Mouse (Mus musculus) neural tube, embryonic 13.5 days (tissue): ENCODE data around the gene Med18. TPM values are rescaled to one million over a fixed set of nuclear protein-coding genes. Genes with fewer than 3 reads are reported as not detected.
"Not testable (repeated sequence)": the region's sequence is repeated elsewhere in the genome, so short reads cannot be mapped to it uniquely, and the experiment has no call there.

Experiments
- ATAC-seq: fragments of 200-750 bp; cut with Nextera tagmentation; 2 replicates; pipeline ENCODE4 v1.8.0; 2017; ENCODE audit warnings: low read depth, mild to moderate bottlenecking, moderate TSS enrichment, moderate library complexity
- H3K27ac ChIP-seq: fragments of 300-500 bp; sonication (generic); replicated peaks from 2 replicates; pipeline ENCODE4 v1.5.1; 2015; ENCODE audit warnings: moderate library complexity, mild to moderate bottlenecking, inconsistent platforms
- H3K27me3 ChIP-seq: fragments of 300-500 bp; sonication (generic); 2 replicates; pipeline ENCODE4 v1.6.1; 2015; ENCODE audit warnings: mild to moderate bottlenecking, inconsistent platforms
- H3K36me3 ChIP-seq: fragments of 300-500 bp; sonication (generic); 2 replicates; pipeline ENCODE4 v1.6.1; 2015; ENCODE audit warnings: mild to moderate bottlenecking, inconsistent platforms
- H3K4me1 ChIP-seq: fragments of 300-500 bp; sonication (generic); replicated peaks from 2 replicates; pipeline ENCODE4 v1.6.1; 2015; ENCODE audit warnings: inconsistent platforms
- H3K4me2 ChIP-seq: fragments of 300-500 bp; sonication (generic); 2 replicates; pipeline ENCODE4 v1.6.1; 2015; ENCODE audit warnings: inconsistent platforms, mild to moderate bottlenecking, moderate library complexity
- H3K4me3 ChIP-seq: fragments of 300-500 bp; sonication (generic); 2 replicates; pipeline ENCODE4 v1.5.1; 2015; ENCODE audit warnings: mild to moderate bottlenecking, inconsistent platforms
- H3K9ac ChIP-seq: fragments of 300-500 bp; sonication (generic); 2 replicates; pipeline ENCODE4 v1.6.1; 2015; ENCODE audit warnings: moderate library complexity, mild to moderate bottlenecking, inconsistent platforms
- H3K9me3 ChIP-seq: fragments of 300-500 bp; sonication (generic); 2 replicates; pipeline ENCODE4 v1.6.1; 2016; ENCODE audit warnings: inconsistent platforms
- WGBS: fragments of 180-500 bp; shearing (Covaris S2); methylation state at CpG from one replicate; pipeline ENCODE4 v1.1.7; 2015; 5-methylcytosine and 5-hydroxymethylcytosine counted together
- polyA plus RNA-seq: library from polyadenylated mRNA; unstranded; fragments of >200 nt; fragmentation: Nextera tagmentation; extraction: Ambion mirVana; gene quantifications from 2 replicates; pipeline ENCODE4 v1.2.1, GENCODE M21; 2015

Med18 gene
- polyA plus RNA-seq, 1 experiment from 2014 or later, result 15.1 TPM

DNA sequence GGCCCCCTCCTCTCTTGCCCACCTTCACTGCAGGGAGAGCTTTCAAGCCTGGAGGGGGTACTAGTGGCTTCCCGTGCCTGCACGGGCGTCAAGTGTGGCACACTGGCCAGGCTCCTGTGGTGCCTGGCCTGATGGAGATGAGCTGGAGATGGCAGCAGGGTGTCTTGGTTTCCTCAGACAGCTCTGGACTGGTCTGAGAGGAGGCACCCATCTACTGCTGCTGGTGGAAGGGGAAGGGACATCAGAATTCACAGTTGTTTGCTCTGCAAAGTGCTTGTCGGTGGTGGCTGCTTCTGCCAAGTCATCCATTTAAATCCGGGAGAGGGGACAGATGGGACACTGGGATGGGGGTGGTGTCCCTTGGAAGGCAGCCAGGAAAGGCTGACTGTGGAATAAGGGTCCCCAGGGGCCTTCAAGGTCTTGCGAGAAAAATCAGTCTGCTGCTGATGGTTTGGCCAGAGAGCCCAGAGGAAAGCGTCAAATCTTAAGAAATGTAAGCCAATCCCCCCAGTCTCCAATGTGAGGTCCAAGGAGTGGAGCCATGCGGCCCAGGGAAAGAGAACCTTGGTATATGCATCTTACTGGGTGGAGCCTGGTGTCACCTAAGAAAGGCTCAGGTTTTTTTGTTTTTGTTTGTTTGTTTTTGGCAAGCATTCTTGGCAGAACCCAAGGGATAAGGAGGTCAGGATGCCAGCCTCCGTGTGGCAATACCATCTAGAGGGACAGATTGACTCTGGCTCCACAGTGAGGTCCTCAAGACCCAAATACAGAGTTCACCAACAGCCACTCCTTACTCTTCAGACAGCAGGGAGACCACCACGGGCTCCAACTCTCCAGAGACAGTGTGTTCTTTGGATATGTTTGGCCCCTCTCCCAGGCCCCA is 28.7 kb upstream of the Med18 start:
- Histone ChIP-seq H3K27me3 (no peaks in the 10 kb centered on the region), H3K9ac (0 out of 2 replicates have a peak overlapping the region, but pooled peaks have one; percentile 34), H3K36me3 (peaks cover 19% of the 10 kb centered on the region; the same call in 1 of the 2 replicates), H3K4me2 (no peak overlapping the region), H3K9me3 (no peaks in the 10 kb centered on the region), H3K4me1 (peaks cover 14% of the 10 kb centered on the region), H3K27ac (peak overlapping the region; percentile 68; the same call in 1 of the 2 replicates), H3K4me3 (no peak overlapping the region)
- ATAC-seq, result no peak
- 52% methylated on average over 10 of the region's 10 CpGs for WGBS

- Histone ChIP-seq H3K4me3 (no peak overlapping the region), H3K36me3 (peaks cover 12% of the 10 kb centered on the region; the same call in 1 of the 2 replicates), H3K27ac (peak overlapping the region; percentile 68; the same call in 1 of the 2 replicates), H3K4me2 (no peak overlapping the region), H3K4me1 (peaks cover 14% of the 10 kb centered on the region), H3K9me3 (no peaks in the 10 kb centered on the region), H3K27me3 (no peaks in the 10 kb centered on the region), H3K9ac (0 out of 2 replicates have a peak overlapping the region, but pooled peaks have one; percentile 34)
- WGBS, result 76% methylated on average over 6 of the region's 6 CpGs
- ATAC-seq, result no peak
These were observed 28.0 kb upstream of the Med18 start for GRCm38 (mm10) chr4:132491748-132492147.

- Histone ChIP-seq H3K27me3 (no peaks in the 10 kb centered on the region), H3K36me3 (0 out of 2 replicates have a peak, but pooled peaks cover 8% of the 10 kb centered on the region), H3K9me3 (no peaks in the 10 kb centered on the region), H3K4me2 (no peak overlapping the region), H3K4me3 (no peak overlapping the region), H3K4me1 (peaks cover 14% of the 10 kb centered on the region), H3K9ac (no peak overlapping the region), H3K27ac (no peak overlapping the region)
- WGBS, result 92% methylated on average over 8 of the region's 8 CpGs
- no peak for ATAC-seq
These were observed 27.3 kb upstream of the Med18 start for GRCm38 (mm10) chr4:132491057-132491456.

GRCm38 (mm10) chr4:132490273-132491010 is 26.7 kb upstream of the Med18 start:
- H3K4me3 ChIP-seq, result no peak overlapping the region
- no peak overlapping the region for H3K9ac ChIP-seq
- H3K9me3 ChIP-seq, result no peaks in the 10 kb centered on the region
- ATAC-seq, result no peak
- no peak overlapping the region for H3K4me2 ChIP-seq
- H3K27ac ChIP-seq, result no peak overlapping the region
- H3K36me3 ChIP-seq, result 0 out of 2 replicates have a peak, but pooled peaks cover 5% of the 10 kb centered on the region
- 93% methylated on average over 15 of the region's 15 CpGs for WGBS
- peaks cover 14% of the 10 kb centered on the region for H3K4me1 ChIP-seq
- no peaks in the 10 kb centered on the region for H3K27me3 ChIP-seq

- no peak overlapping the region for H3K27ac ChIP-seq
- ATAC-seq, result no peak
- no peak overlapping the region for H3K9ac ChIP-seq
- H3K4me1 ChIP-seq, result peaks cover 14% of the 10 kb centered on the region
- no peak overlapping the region for H3K4me2 ChIP-seq
- 75% methylated on average over 6 of the region's 6 CpGs for WGBS
- H3K27me3 ChIP-seq, result no peaks in the 10 kb centered on the region
- H3K9me3 ChIP-seq, result no peaks in the 10 kb centered on the region
- H3K36me3 ChIP-seq, result no peaks in the 10 kb centered on the region
- no peak overlapping the region for H3K4me3 ChIP-seq
These were observed 25.3 kb upstream of the Med18 start for GRCm38 (mm10) chr4:132488976-132489375.

DNA sequence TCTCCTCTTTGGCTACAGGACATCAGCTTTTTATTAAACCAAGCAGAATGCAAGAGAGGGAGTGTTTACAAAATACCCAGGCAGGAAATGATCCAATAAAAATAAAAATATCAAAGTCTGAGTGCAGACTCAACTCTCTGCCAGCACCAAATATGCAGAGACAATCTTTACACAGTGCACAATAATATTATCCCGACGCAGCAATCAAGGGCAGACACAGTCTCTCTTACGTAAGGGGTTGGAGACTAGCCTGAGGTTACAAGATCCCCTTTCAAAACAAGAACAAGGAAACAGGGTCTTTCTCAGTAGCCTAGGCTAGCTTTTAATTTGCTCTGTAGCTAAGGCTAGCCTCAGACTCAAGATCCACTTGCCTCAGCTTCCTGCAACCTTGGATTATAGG is 24.8 kb upstream of the Med18 start:
- 92% methylated on average over 3 of the region's 3 CpGs for WGBS
- Histone ChIP-seq H3K9ac (no peak overlapping the region), H3K36me3 (no peaks in the 10 kb centered on the region), H3K27ac (no peak overlapping the region), H3K4me3 (no peak overlapping the region), H3K4me2 (no peak overlapping the region), H3K9me3 (no peaks in the 10 kb centered on the region), H3K4me1 (peaks cover 14% of the 10 kb centered on the region), H3K27me3 (no peaks in the 10 kb centered on the region)
- no peak for ATAC-seq

DNA sequence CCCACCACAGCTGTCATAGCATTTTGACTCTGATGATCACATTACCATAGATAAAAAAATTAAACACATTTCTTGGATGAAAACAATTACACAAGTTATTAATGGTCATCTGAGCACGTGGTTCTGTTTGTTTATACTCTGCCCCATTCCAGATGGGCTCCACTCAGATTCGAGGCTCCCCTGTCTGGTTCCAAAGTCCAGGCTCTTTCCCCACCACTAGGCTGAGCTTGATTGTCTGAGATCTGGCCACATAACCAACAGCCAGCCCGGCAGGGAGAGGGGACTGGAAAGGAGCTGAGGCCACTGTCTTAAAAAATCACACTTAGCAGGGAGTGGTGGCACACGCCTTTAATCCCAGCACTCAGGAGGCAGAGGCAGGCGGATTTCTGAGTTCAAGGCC is 21.1 kb upstream of the Med18 start:
- WGBS, result 71% methylated on average over 5 of the region's 5 CpGs
- H3K36me3 ChIP-seq, result no peaks in the 10 kb centered on the region
- no peak for ATAC-seq
- no peak overlapping the region for H3K4me3 ChIP-seq
- no peaks in the 10 kb centered on the region for H3K4me1 ChIP-seq
- H3K27ac ChIP-seq, result no peak overlapping the region
- no peaks in the 10 kb centered on the region for H3K9me3 ChIP-seq
- no peak overlapping the region for H3K4me2 ChIP-seq
- no peaks in the 10 kb centered on the region for H3K27me3 ChIP-seq
- no peak overlapping the region for H3K9ac ChIP-seq

DNA sequence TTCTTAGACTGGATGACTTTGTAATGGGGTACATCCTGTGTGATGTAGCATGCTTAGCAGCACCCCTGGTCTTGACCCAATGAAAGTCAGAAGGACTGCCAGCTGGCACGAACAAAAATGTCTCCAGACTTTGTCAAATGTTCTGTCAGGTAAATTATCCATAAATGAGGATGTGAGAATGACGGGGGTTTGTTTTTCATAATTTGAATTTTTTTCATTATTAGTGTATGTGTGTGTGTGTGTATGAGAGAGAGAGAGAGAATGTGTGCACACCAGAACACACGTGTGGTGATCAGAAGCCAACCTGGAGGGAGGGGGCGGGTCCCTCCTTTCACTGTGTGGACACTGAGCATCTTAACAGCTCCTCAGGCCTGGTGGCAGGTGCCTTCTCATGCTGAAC is 20.5 kb upstream of the Med18 start:
- Histone ChIP-seq H3K9ac (no peak overlapping the region), H3K4me2 (no peak overlapping the region), H3K36me3 (no peaks in the 10 kb centered on the region), H3K27me3 (no peaks in the 10 kb centered on the region), H3K4me1 (no peaks in the 10 kb centered on the region), H3K4me3 (no peak overlapping the region), H3K9me3 (no peaks in the 10 kb centered on the region), H3K27ac (no peak overlapping the region)
- no peak for ATAC-seq
- 78% methylated on average over 4 of the region's 4 CpGs for WGBS

- Histone ChIP-seq H3K36me3 (no peaks in the 10 kb centered on the region), H3K4me1 (no peaks in the 10 kb centered on the region), H3K27ac (no peak overlapping the region), H3K4me3 (no peak overlapping the region), H3K4me2 (no peak overlapping the region), H3K9me3 (no peaks in the 10 kb centered on the region), H3K27me3 (no peaks in the 10 kb centered on the region), H3K9ac (no peak overlapping the region)
- ATAC-seq, result no peak
- 83% methylated on average over 13 of the region's 13 CpGs for WGBS
These were observed 19.4 kb upstream of the Med18 start for GRCm38 (mm10) chr4:132482956-132483608.

- H3K4me3 ChIP-seq, H3K9ac ChIP-seq, H3K36me3 ChIP-seq, H3K27me3 ChIP-seq, H3K4me2 ChIP-seq, H3K9me3 ChIP-seq, ATAC-seq, H3K4me1 ChIP-seq, H3K27ac ChIP-seq: not testable (repeated sequence)
- WGBS, result 74% methylated on average over 3 of the region's 3 CpGs
These were observed 18.4 kb upstream of the Med18 start for GRCm38 (mm10) chr4:132482104-132482503.

DNA sequence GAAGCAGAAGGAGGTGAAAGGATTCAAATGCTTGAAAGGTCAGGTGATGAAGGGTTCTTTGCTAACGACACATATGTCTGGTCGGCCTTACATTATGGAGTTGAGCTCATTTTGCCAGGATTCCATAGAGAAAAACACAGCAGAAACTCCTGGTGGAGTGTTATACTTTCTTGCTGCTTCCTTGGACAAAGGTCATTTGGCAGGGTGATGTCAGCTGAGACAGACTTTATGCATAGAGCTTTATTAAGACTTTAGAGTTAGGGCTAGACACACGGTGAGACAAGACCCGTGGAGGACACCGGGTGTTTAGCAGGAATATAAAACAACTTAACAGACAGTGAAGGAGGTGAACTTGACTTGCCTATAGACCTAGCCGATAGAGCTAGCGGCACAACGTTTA is 14.1 kb upstream of the Med18 start:
- Histone ChIP-seq H3K4me1 (no peaks in the 10 kb centered on the region), H3K4me2 (no peak overlapping the region), H3K36me3 (no peaks in the 10 kb centered on the region), H3K27ac (no peak overlapping the region), H3K27me3 (no peaks in the 10 kb centered on the region), H3K4me3 (no peak overlapping the region), H3K9me3 (no peaks in the 10 kb centered on the region), H3K9ac (no peak overlapping the region)
- 92% methylated on average over 8 of the region's 8 CpGs for WGBS
- ATAC-seq, result no peak
